In the genomic region with DNA sequence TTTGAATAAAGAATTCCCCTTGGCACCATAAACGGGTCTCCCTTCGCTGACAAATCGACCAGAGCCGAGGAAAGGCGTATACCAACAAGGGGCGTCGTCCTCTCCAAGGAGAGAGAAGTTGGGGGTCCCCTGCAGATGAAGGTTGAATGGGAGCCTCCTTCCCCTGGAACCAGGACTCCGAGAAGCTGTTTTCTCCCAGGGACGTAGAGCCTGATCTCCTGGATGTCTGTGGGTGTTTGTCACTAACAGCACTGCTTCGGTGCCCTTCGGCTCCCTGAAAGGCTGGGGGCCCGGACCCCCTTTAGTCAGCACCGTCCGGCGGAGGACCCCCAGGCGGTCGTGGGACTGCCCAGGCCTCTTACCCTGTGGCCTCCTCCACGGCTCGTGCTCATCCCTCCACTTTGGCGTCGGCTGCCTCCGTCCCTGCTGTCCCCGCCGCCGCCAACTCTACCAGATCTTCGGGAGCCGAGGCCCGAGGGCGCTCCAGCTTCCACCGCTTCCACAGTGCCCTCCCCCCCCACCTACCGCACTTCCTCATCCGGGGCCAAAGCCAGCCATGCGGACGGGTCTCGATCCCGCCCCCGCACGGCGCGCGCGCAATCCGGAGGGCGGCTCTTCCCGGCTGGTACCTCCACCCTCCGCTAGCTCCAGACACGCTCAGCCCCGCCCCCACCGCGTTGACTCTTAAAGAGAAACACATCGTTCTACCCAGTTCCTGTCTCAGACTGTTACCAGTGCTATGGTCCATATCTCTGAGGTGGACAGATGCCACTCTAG, we compare ENCODE assay signal across 8 mouse cellular contexts. TPM values are rescaled to one million over a fixed set of nuclear protein-coding genes. Genes with fewer than 3 reads are reported as not detected.
DNase-seq lines count a peak whose midpoint lies in the region; ATAC-seq lines count a peak whose summit lies in the region.

A gene (minus strand): TSS at position 526 of the 777 bp plus-strand sequence.

- intact Hi-C loops in gastrocnemius, postnatal 14 days (cut with DNase I; ENCODE audit: low total_unique reads), result loop anchor here (10.0 kb wide), 1 partner anchor 69 kb away; a partner anchor contains a TSS
- intact Hi-C loops in left cerebral cortex, postnatal 10 days (cut with DNase I), result loop anchor here (10.0 kb wide), 1 partner anchor 139 kb away; no protein-coding TSS in a partner anchor

- DNase-seq in adrenal gland, adult (ENCODE audit: inconsistent age in 2 of 2, low spot score in 1 of 2), result peak; percentile 99 to 100
- peak; percentile 98 for DNase-seq in embryo, embryonic 10.5 days (ENCODE audit: low spot score)
- DNase-seq in gastrocnemius, postnatal 14 days, result peak; percentile 98
- DNase-seq in left cerebral cortex, postnatal 10 days (ENCODE audit: extremely low spot score in 1 of 2, low spot score in 2 of 2), result peak; percentile 98 to 99
- DNase-seq in right cerebral cortex, postnatal 25 days, result peak; percentile 97
- peak; percentile 95 to 99 for DNase-seq in urinary bladder, postnatal 4 days (ENCODE audit: low spot score in 2 of 2)

- peak; percentile 93 for ATAC-seq in inflammation-experienced regulatory T-cells, adult 6 months
- peak; percentile 93 for ATAC-seq in megakaryocyte-erythroid progenitor cell, adult 5-6 weeks (replicated peaks; ENCODE audit: low FRiP score, low TSS enrichment, poor library complexity, severe bottlenecking)

RNA-seq across cellular contexts. Expression of the gene that starts here (rescaled TPM):
- 1 to 10 TPM; 6.1 to 6.9 TPM for total RNA-seq in gastrocnemius, postnatal 14 days (2021)
- 10 to 100 TPM; 23.2 to 26.6 (median 25.8) TPM for polyA plus RNA-seq in inflammation-experienced regulatory T-cells, adult 6 months (2017; shearing (Covaris generic))
- total RNA-seq in left cerebral cortex, postnatal 10 days (2021), result 10 to 100 TPM; 31.8 to 34.6 TPM
- total RNA-seq in megakaryocyte-erythroid progenitor cell, adult 5-6 weeks (2014; fragmentation: Nextera tagmentation), result 45.5 and 63.9 TPM in 2 replicates
- total RNA-seq in megakaryocyte-erythroid progenitor cell, adult 5-6 weeks (2017), result 56.5 and 63.8 TPM in 2 replicates

Comparison
In these comparisons a context has a peak if more than half of its experiments do, and no peak if none do; other contexts are left out.
1. Peak in every context shown above with its lines: DNase-seq and ATAC-seq.
2. RNA of the gene that starts here (total RNA-seq): 45.5 to 63.9 TPM in megakaryocyte-erythroid progenitor cell, adult 5-6 weeks and 31.8 to 34.6 TPM in left cerebral cortex, postnatal 10 days; 6.1 to 6.9 TPM in gastrocnemius, postnatal 14 days; every median in the first group is over 4 times any median in the second.